Mouse (Mus musculus) testis, adult 2 months (tissue): Measurements from ENCODE around the gene Mgat1.
"Not testable (repeated sequence)": the region's sequence is repeated elsewhere in the genome, so short reads cannot be mapped to it uniquely, and the experiment has no call there.

Experiments used
- CTCF ChIP-seq: fragments of 200-500 bp; IDR thresholded peaks from 2 replicates; pipeline ENCODE4 v1.5.1; 2012; ENCODE audit warnings: low read depth, mild to moderate bottlenecking, inconsistent platforms, low read length, moderate library complexity; ENCODE audit not compliant: control insufficient read depth, insufficient read depth, insufficient replicate concordance
- POLR2A ChIP-seq: fragments of 200-500 bp; IDR thresholded peaks from 2 replicates; pipeline ENCODE4 v1.6.1; 2012; ENCODE audit warnings: low read depth, mild to moderate bottlenecking, inconsistent platforms, low read length, moderate library complexity; ENCODE audit not compliant: control insufficient read depth

DNA sequence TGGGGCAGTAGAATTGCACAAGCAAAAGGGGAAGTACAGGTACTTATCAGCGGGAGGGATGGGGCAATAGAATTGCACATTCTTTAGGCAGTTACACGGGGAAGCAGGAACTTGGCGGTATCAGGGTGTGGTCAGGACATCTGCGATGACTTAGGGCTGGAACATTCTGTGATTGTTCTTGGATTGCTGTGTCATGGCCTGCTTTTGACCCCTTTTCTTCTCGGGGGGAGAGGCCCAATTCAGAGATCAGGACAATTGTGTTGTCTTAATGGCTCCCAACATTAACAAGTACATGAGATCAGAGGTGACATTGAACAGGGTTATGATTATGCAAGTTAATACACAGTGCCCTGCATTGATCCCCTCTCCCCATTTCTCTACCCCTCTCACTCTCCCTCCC is 64.6 kb downstream of the Mgat1 start:
- not testable (repeated sequence) for TF ChIP-seq CTCF, POLR2A
